Mouse (Mus musculus): ENCODE results near the gene Slc6a19. TPM values are rescaled to one million over a fixed set of nuclear protein-coding genes. Genes with fewer than 3 reads are reported as not detected.
"Not testable (repeated sequence)": the region's sequence is repeated elsewhere in the genome, so short reads cannot be mapped to it uniquely, and the experiment has no call there.

Slc6a19 gene
- total RNA-seq, 2 experiments from 2014 or later: 0.09 TPM; not detected in 1

- peak; percentile 89 to 93 for DNase-seq (ENCODE audit: low spot score in 2 of 2)
- intact Hi-C loops (cut with DNase I): loop anchor here (1.0 to 10.0 kb wide), 3 partner anchors 104 to 577 kb away; partner anchors contain the start of gene Ahrr
Measured at GRCm38 (mm10) chr13:73718225-73718624, 13.6 kb upstream of the Slc6a19 start.

GRCm38 (mm10) chr13:73714020-73714419 lies 9.4 kb upstream of the Slc6a19 start:
- DNase-seq (ENCODE audit: low spot score in 2 of 2): no peak
- intact Hi-C loops (cut with DNase I): loop anchor here (5.0 to 10.0 kb wide), 3 partner anchors 67 to 581 kb away; partner anchors contain the start of gene Ahrr

DNA sequence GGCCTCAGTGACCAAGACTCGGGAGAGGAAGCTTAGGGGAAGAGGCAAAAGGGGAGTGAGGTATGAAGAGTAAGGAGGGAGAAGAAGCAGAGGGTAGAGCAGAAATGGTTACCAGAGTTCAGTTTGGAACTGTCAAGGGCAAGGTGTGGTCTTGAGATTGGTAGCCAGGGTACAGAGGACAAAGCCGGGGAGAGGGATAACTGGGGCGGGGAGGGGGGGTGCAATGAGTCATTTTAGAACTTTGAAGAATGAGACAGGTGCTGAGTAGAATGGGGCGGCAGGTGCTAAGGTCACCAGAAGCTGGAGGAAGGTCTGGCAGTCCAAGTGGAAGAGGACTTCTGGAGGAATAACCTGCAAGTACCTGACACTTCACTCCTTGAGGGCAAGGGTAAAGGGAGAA lies 8.5 kb upstream of the Slc6a19 start:
- DNase-seq (ENCODE audit: low spot score in 2 of 2): no peak
- intact Hi-C loops (cut with DNase I): loop anchor here (5.0 to 10.0 kb wide), 3 partner anchors 66 to 582 kb away; partner anchors contain the start of gene Ahrr

- DNase-seq (ENCODE audit: low spot score in 2 of 2): no peak
- intact Hi-C loops (cut with DNase I): loop anchor here (5.0 to 10.0 kb wide), 3 partner anchors 65 to 583 kb away; partner anchors contain the start of gene Ahrr
Measured at GRCm38 (mm10) chr13:73712228-73712627, 7.6 kb upstream of the Slc6a19 start.

- DNase-seq (ENCODE audit: low spot score in 2 of 2): no peak
- intact Hi-C loops (cut with DNase I): loop anchor here (5.0 to 10.0 kb wide), 3 partner anchors 65 to 583 kb away; partner anchors contain the start of gene Ahrr
Measured at GRCm38 (mm10) chr13:73711803-73712202, 7.1 kb upstream of the Slc6a19 start.

DNA sequence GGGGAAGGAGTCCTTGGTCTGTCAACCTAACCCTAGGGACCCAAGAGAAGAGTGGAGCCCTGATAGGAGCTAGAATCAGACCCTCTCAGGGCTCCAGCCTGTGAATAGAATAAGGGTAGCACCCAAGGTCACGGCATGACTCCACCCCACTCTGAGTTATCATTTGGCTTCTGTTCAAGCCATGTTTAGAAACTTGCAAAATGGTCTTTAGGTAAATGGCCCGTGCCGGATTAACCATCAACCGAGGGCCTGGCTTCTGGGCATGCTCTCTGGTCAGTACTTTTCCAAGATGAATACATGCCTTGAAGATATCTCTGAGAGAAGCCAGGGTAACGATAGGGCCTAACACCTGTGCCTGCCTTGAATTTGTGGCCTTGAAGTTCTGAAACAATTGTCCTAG lies 6.6 kb upstream of the Slc6a19 start:
- no peak for DNase-seq (ENCODE audit: low spot score in 2 of 2)
- intact Hi-C loops (cut with DNase I): loop anchor here (5.0 to 10.0 kb wide), 3 partner anchors 64 to 584 kb away; partner anchors contain the start of gene Ahrr

GRCm38 (mm10) chr13:73709491-73709890 lies 4.8 kb upstream of the Slc6a19 start:
- no peak for DNase-seq (ENCODE audit: low spot score in 2 of 2)
- intact Hi-C loops (cut with DNase I): no loop called here

DNA sequence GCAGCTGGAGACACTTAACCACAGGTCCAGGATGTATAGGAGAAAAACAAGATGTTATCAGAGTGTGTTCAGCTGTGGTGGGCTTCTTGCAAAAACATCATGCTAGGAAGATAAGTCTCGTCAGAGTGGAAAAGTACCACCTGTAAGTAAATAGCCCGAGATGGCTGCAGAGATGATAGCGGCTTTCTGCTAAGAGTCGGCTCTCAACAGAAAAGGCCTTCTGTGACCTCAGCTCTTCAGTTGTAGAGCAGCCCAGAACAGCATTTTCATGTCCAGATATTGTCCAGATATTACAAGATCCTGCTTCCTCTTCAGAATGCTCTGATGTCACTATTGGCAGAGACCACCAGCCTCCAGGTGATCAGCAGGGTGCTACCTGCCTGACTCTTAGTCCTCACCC lies 1.2 kb downstream of the Slc6a19 start:
- DNase-seq (ENCODE audit: low spot score in 2 of 2); intact Hi-C loops (cut with DNase I): not testable (repeated sequence)

DNA sequence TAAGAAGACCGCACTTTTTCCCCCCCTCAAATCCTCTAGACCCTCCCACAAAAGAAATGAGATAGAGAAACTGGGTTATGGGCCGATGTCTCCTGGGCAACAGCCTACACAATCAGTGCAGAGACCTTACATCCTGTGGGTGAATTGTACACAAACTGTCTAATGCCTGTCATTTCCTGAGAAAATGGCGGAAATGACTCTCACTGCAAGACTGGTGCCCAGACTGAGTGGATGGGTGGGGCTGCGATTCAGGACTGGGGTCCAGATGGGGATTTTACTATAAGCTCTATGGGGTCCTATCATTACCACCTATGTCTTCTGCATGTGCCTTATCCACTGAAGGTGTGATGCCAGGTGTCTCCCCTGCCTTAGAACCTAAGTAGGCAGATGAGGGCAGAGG lies 1.9 kb downstream of the Slc6a19 start:
- intact Hi-C loops (cut with DNase I): no loop called here
- DNase-seq (ENCODE audit: low spot score in 2 of 2): no peak

DNA sequence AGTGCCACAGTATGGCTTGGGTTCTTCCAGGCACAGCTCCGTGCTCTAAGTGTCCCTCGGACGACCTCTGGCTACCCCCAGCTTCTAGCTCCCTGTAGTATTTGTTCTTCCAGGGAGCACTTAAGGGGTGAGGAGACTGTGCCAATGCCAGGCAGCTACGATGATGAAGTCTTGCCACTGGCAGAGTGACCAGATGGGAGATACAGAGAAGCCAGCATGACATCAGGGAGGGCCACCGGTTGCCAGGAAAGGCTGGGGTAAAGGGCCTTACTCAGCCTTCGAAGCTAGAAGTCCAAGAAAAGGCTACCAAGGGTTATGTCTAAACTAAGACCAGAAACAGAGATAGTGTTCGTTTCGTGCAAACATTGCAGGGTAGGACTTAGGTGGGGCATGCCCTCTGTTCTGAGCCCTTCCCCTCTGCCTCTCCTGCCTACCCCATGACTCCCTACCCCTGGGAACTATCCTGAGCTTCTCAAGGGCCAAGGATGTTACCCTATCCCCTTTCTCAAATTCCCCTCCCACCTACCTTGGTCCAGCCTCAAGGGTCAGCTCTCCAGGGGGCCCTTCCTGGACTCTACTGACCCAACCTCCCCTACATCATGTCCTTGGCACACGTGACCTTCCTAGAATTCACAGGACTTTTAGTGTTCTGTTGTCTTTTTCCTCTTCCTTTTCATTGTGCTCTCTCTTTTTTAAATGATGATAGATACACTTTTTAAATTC lies 3.3 kb downstream of the Slc6a19 start:
- intact Hi-C loops (cut with DNase I): no loop called here

DNA sequence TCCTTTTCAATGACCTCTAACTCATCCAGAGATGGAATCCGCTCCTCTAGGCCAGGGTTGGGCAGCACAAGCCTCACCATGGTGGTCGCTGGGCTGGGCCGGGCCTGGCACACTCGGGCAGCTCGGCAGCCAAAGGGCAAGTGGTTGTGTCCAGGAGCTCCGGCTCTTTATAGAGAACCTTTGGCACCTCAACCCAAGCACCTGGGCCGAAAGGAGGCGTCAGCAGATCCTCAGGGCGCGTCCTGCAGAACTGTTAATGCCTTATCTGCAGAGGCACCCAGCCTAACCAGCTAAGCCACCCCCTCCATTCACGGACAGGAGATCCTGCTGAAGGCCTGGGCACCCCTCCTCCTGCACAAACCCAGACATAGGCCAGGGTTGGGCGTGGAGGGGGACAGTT lies 4.1 kb downstream of the Slc6a19 start:
- intact Hi-C loops (cut with DNase I): no loop called here

More for the DNA sequence above, 3.3 kb downstream of the Slc6a19 start:
- no peak for DNase-seq (ENCODE audit: low spot score in 2 of 2)

GRCm38 (mm10) chr13:73699714-73700113 lies 5.0 kb downstream of the Slc6a19 start:
- DNase-seq (ENCODE audit: low spot score in 2 of 2): no peak
- intact Hi-C loops (cut with DNase I): loop anchor here (10.0 kb wide), 1 partner anchor 185 kb away; no protein-coding TSS in a partner anchor

More for the DNA sequence above, 4.1 kb downstream of the Slc6a19 start:
- no peak for DNase-seq (ENCODE audit: low spot score in 2 of 2)

DNA sequence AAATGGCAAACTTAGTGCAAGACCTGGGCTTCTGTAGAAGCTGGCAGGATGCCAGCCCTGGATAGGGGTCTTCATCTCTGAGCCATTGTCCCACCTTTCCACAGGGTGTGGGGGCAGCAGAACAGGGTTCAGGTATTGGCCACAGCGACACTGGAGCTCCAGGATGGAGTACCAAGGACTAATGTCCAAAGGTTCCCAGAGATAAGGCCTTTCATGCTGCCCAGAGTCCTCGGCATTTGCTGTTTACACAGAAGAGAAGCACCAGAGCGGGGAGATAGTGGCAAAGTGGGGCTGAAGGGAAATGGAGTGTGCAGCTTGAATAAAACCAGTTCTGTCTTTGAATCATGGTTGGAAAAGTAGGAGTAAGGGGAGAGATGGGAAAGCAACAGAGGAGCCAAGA lies 8.1 kb downstream of the Slc6a19 start:
- no peak for DNase-seq (ENCODE audit: low spot score in 2 of 2)
- intact Hi-C loops (cut with DNase I): loop anchor here (10.0 kb wide), 1 partner anchor 182 kb away; no protein-coding TSS in a partner anchor

- intact Hi-C loops (cut with DNase I): loop anchor here (10.0 kb wide), 1 partner anchor 180 kb away; no protein-coding TSS in a partner anchor
- no peak for DNase-seq (ENCODE audit: low spot score in 2 of 2)
Measured at GRCm38 (mm10) chr13:73694972-73695371, 9.7 kb downstream of the Slc6a19 start.

GRCm38 (mm10) chr13:73693333-73693732 lies 11.3 kb downstream of the Slc6a19 start:
- no peak for DNase-seq (ENCODE audit: low spot score in 2 of 2)
- intact Hi-C loops (cut with DNase I): loop anchor here (2.0 to 10.0 kb wide), 2 partner anchors 47 to 179 kb away; no protein-coding TSS in a partner anchor

GRCm38 (mm10) chr13:73692249-73692868 lies 12.3 kb downstream of the Slc6a19 start:
- intact Hi-C loops (cut with DNase I): loop anchor here (2.0 to 10.0 kb wide), 2 partner anchors 46 to 178 kb away; no protein-coding TSS in a partner anchor
- DNase-seq (ENCODE audit: low spot score in 2 of 2): peak; percentile 53

DNA sequence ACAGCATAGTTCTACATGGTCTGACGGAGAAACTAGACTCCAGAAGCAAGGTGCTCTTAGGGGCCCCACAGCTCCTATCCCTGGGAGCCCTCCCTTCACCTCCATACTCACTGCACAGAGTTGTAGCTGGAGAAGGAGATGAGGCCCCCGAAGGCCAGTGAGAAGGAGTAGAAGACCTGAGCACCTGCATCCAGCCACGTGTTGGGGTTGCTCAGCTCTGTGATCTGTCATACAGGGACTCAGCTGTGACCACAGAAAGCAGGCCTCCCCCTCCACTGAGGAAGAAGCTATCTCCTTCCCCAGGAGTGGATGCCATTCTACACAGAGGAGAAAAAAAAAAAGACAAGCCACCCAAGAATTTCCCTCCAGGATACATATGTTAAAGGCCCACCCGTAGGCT lies 15.7 kb downstream of the Slc6a19 start:
- intact Hi-C loops (cut with DNase I): no loop called here
- no peak for DNase-seq (ENCODE audit: low spot score in 2 of 2)

- intact Hi-C loops (cut with DNase I): no loop called here
- no peak for DNase-seq (ENCODE audit: low spot score in 2 of 2)
Measured at GRCm38 (mm10) chr13:73687601-73688000, 17.1 kb downstream of the Slc6a19 start.

DNA sequence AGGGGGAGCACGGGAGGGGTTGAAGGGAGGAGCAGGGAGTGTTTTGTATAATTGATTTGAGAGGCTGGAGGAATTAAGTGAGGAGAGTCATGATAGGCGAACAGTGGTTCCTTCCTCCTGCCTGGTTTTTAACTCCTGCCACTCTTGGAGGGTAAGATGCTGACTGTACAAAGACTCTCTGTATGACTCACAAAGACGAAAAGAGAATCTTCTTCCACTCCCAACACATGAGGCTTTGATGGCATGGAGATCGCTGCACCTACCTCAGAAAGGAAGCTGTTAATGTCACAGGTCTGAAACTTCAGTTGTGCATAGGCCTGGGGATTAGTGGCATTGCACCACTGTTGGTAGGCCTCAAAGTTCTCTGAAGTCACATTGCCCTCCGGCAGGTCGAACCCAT lies 19.2 kb downstream of the Slc6a19 start:
- no peak for DNase-seq (ENCODE audit: low spot score in 2 of 2)
- intact Hi-C loops (cut with DNase I): no loop called here

DNA sequence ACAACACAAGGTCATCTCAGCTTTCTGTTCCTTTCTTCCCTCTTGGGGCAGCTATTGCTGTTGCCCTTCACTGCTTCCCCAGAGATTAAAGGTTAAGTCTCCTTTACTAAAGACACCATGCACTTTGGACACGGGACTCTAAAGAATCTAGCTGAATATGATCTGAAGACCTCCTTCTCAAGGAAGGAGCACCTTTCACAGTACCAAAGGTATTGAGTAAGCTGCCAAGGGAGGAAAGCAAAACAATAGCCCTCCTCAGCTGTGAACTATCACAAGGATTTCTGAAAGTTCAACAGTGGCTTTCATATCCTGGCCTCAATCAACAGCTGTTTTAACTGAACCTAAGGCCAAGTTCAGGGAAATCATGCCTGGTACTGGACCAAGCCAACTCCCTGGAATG lies 20.3 kb downstream of the Slc6a19 start:
- intact Hi-C loops (cut with DNase I): no loop called here
- DNase-seq (ENCODE audit: low spot score in 2 of 2): no peak
